20 mouse cellular contexts compared by ENCODE assay signal in genomic region chr8:45363220-45363619, GRCm38 (mm10). TPM values are rescaled to one million over a fixed set of nuclear protein-coding genes. Genes with fewer than 3 reads are reported as not detected.
"Had no signal": no experiment of that assay in that cellular context is flagged by ENCODE, and none has a peak within 500 bp of the region (broad histone marks: within the 10 kb centered on the region; RNA-seq: fewer than 3 reads in every experiment).

No protein-coding gene starts in this region.

- H3K36me3 ChIP-seq: intestine, embryonic 15.5 days; limb, embryonic 12.5 days; limb, embryonic 15.5 days; midbrain, embryonic 12.5 days; neural tube, embryonic 13.5 days; stomach, embryonic 15.5 days had no signal

- H3K9ac ChIP-seq: intestine, embryonic 15.5 days; limb, embryonic 12.5 days; limb, embryonic 15.5 days; lung, embryonic 14.5 days; midbrain, embryonic 12.5 days; neural tube, embryonic 13.5 days; stomach, embryonic 15.5 days had no signal

- H3K27me3 ChIP-seq: intestine, embryonic 15.5 days; limb, embryonic 12.5 days; limb, embryonic 15.5 days; midbrain, embryonic 12.5 days; neural tube, embryonic 13.5 days; stomach, embryonic 15.5 days had no signal

- H3K4me3 ChIP-seq: intestine, embryonic 15.5 days; limb, embryonic 12.5 days; limb, embryonic 15.5 days; midbrain, embryonic 12.5 days; myocyte; neural tube, embryonic 13.5 days; stomach, embryonic 15.5 days had no signal

- ATAC-seq: hindbrain, embryonic 16.5 days; intestine, embryonic 15.5 days; lung, postnatal 0 days; midbrain, embryonic 16.5 days had no signal

- DNase-seq: kidney, adult 18-20 months; kidney, postnatal 4 days; left cerebral cortex, postnatal 4 days; lung, embryonic 14.5 days; retina, postnatal 1 day; right cerebral cortex, postnatal 25 days; spleen, adult 18-20 months; thymus, postnatal 25 days had no signal

- H3K4me2 ChIP-seq: intestine, embryonic 15.5 days; limb, embryonic 12.5 days; limb, embryonic 15.5 days; lung, embryonic 14.5 days; midbrain, embryonic 12.5 days; neural tube, embryonic 13.5 days; stomach, embryonic 15.5 days had no signal

- H3K4me1 ChIP-seq: intestine, embryonic 15.5 days; limb, embryonic 15.5 days; midbrain, embryonic 12.5 days; stomach, embryonic 15.5 days had no signal

- H3K9me3 ChIP-seq: intestine, embryonic 15.5 days; limb, embryonic 12.5 days; limb, embryonic 15.5 days; midbrain, embryonic 12.5 days; neural tube, embryonic 13.5 days; stomach, embryonic 15.5 days had no signal

- H3K27ac ChIP-seq: intestine, embryonic 15.5 days; limb, embryonic 12.5 days; limb, embryonic 15.5 days; macrophage; midbrain, embryonic 12.5 days; neural tube, embryonic 13.5 days; stomach, embryonic 15.5 days had no signal

RNA-seq across cellular contexts. Expression of gene Gm45753, which starts 55.0 kb away (rescaled TPM):
- polyA plus RNA-seq: hindbrain, embryonic 16.5 days; limb, embryonic 12.5 days; lung, embryonic 14.5 days; midbrain, embryonic 12.5 days; midbrain, embryonic 16.5 days; myocyte; neural tube, embryonic 13.5 days; thymus, postnatal 0 days had no signal
